In genomic region chrX:48452931-48453673, GRCm38 (mm10) we compare ENCODE assay signal across 8 mouse cellular contexts. TPM values are rescaled to one million over a fixed set of nuclear protein-coding genes. Genes with fewer than 3 reads are reported as not detected.
DNase-seq lines count a peak whose midpoint lies in the region; ATAC-seq and TF ChIP-seq lines count a peak whose summit lies in the region.

No protein-coding gene starts in this region.

- ATAC-seq in hindbrain, embryonic 15.5 days (ENCODE audit: low FRiP score, low read depth): no peak
- peak; percentile 28 for ATAC-seq in liver, postnatal 0 days
- no peak for ATAC-seq in megakaryocyte progenitor cell, adult 5-6 weeks (replicated peaks; ENCODE audit: poor library complexity)

- H3K36me3 ChIP-seq in thymus, adult 2 months (ENCODE audit: control insufficient read depth, insufficient read depth, low read length): no peaks in the 10 kb centered on the region
- no peaks in the 10 kb centered on the region for H3K36me3 ChIP-seq in hindbrain, embryonic 15.5 days
- no peaks in the 10 kb centered on the region for H3K36me3 ChIP-seq in liver, postnatal 0 days (replicated peaks; ENCODE audit: insufficient read depth, low read length)

- peak overlapping the region; percentile 63; the same call in 1 of the 2 replicates for H3K27ac ChIP-seq in thymus, adult 2 months (ENCODE audit: control insufficient read depth, insufficient read depth, low read length)
- H3K27ac ChIP-seq in embryonic fibroblast, embryonic 13.5 days (ENCODE audit: insufficient read depth, low read length): peak overlapping the region; percentile 75
- H3K27ac ChIP-seq in hindbrain, embryonic 15.5 days (replicated peaks): no peak overlapping the region
- peak overlapping the region; percentile 76 for H3K27ac ChIP-seq in liver, postnatal 0 days (ENCODE audit: low read depth)

- H3K4me2 ChIP-seq in hindbrain, embryonic 15.5 days: peak overlapping the region; percentile 52
- H3K4me2 ChIP-seq in liver, postnatal 0 days (ENCODE audit: low read depth, low read length): peak overlapping the region; percentile 71

- no peaks in the 10 kb centered on the region for H3K27me3 ChIP-seq in thymus, adult 2 months (ENCODE audit: control insufficient read depth, insufficient read depth, low read length)
- H3K27me3 ChIP-seq in hindbrain, embryonic 15.5 days: 0 out of 2 replicates have a peak, but pooled peaks cover 13% of the 10 kb centered on the region
- H3K27me3 ChIP-seq in liver, postnatal 0 days (ENCODE audit: insufficient read depth, low read length): peaks cover 4% of the 10 kb centered on the region; the same call in 1 of the 2 replicates

- no peak for TF ChIP-seq POLR2A in thymus, adult 2 months (IDR thresholded peaks at IDR 0.05; ENCODE audit: control insufficient read depth, extremely low read depth, insufficient read depth, low read length, poor library complexity)
- no peak for TF ChIP-seq POLR2A in embryonic fibroblast, embryonic 13.5 days (IDR thresholded peaks at IDR 0.05; ENCODE audit: low read depth, low read length)

- peaks cover 44% of the 10 kb centered on the region for H3K4me1 ChIP-seq in thymus, adult 2 months (replicated peaks; ENCODE audit: control insufficient read depth, insufficient read depth, low read length)
- peaks cover 9% of the 10 kb centered on the region; the same call in 1 of the 2 replicates for H3K4me1 ChIP-seq in embryonic fibroblast, embryonic 13.5 days (ENCODE audit: control insufficient read depth, insufficient read depth, low read length)
- no peaks in the 10 kb centered on the region; the same call in 1 of the 2 replicates for H3K4me1 ChIP-seq in hindbrain, embryonic 15.5 days (replicated peaks)
- no peaks in the 10 kb centered on the region; the same call in none of the 2 replicates for H3K4me1 ChIP-seq in liver, postnatal 0 days (ENCODE audit: insufficient read depth)

- TF ChIP-seq EP300 in liver, postnatal 0 days (IDR thresholded peaks at IDR 0.05; ENCODE audit: low read depth): no peak

- TF ChIP-seq CTCF in thymus, adult 2 months (IDR thresholded peaks at IDR 0.05; ENCODE audit: borderline replicate concordance, control insufficient read depth, extremely low read depth, insufficient read depth, low read length, poor library complexity): no peak
- TF ChIP-seq CTCF in embryonic fibroblast, embryonic 13.5 days (IDR thresholded peaks at IDR 0.05; ENCODE audit: borderline replicate concordance, insufficient read depth, low read length): no peak
- TF ChIP-seq CTCF in liver, postnatal 0 days (IDR thresholded peaks at IDR 0.05; ENCODE audit: low read depth): no peak

- under 1% methylated on average over 48 of the region's 71 CpGs for WGBS in thymus, adult 2 months
- WGBS in hindbrain, embryonic 15.5 days: 15% methylated on average over 47 of the region's 71 CpGs
- 20% methylated on average over 48 of the region's 71 CpGs for WGBS in liver, postnatal 0 days (ENCODE audit: insufficient replicate concordance)

- H3K9ac ChIP-seq in hindbrain, embryonic 15.5 days: no peak overlapping the region
- peak overlapping the region; percentile 73 for H3K9ac ChIP-seq in liver, postnatal 0 days (replicated peaks)

- peak overlapping the region; percentile 100 for H3K4me3 ChIP-seq in thymus, adult 2 months (ENCODE audit: control insufficient read depth, insufficient read depth, low read length)
- H3K4me3 ChIP-seq in embryonic fibroblast, embryonic 13.5 days (ENCODE audit: insufficient read depth, low read length): peak overlapping the region; percentile 81
- H3K4me3 ChIP-seq in hindbrain, embryonic 15.5 days: peak overlapping the region; percentile 35
- peak overlapping the region; percentile 64 for H3K4me3 ChIP-seq in liver, postnatal 0 days (ENCODE audit: low read depth, low read length)

- DNase-seq in thymus, adult 2 months: peak; percentile 32
- no peak for DNase-seq in thymus, postnatal 10 days (ENCODE audit: low spot score in 2 of 2)
- DNase-seq in liver, postnatal 0 days: peak; percentile 46
- DNase-seq in retina, embryonic 14.5 days (ENCODE audit: low spot score): peak; percentile 15
- no peak for DNase-seq in thymus, postnatal 25 days

- H3K9me3 ChIP-seq in hindbrain, embryonic 15.5 days: no peaks in the 10 kb centered on the region
- no peaks in the 10 kb centered on the region for H3K9me3 ChIP-seq in liver, postnatal 0 days (ENCODE audit: low read length)

RNA-seq across cellular contexts. Expression of gene Elf4, which starts 9.8 kb away (rescaled TPM):
- polyA plus RNA-seq in thymus, adult 2 months (2012; rRNA removed): 90.5 and 92.3 TPM in 2 replicates
- polyA plus RNA-seq in embryonic fibroblast, embryonic 13.5 days (2011; ENCODE audit: insufficient read length, low read depth, missing spikeins): 27.1 and 30.6 TPM in 2 replicates
- polyA plus RNA-seq in hindbrain, embryonic 15.5 days (2015; fragmentation: Nextera tagmentation; extraction: Ambion mirVana): 0.58 and 0.80 TPM in 2 replicates
- polyA plus RNA-seq in liver, postnatal 0 days (2015; fragmentation: Nextera tagmentation; extraction: Ambion mirVana): 1.3 and 1.5 TPM in 2 replicates
- 54.9 and 57.2 TPM in 2 replicates for total RNA-seq in megakaryocyte progenitor cell, adult 5-6 weeks (2015)
- 12.7 and 13.2 TPM in 2 replicates for total RNA-seq in megakaryocyte progenitor cell, adult 5-6 weeks (2017)

Comparison
In these comparisons a context has a peak if more than half of its experiments do, and no peak if none do; other contexts are left out.
1. DNase-seq: peak in thymus, adult 2 months (single experiment), liver, postnatal 0 days (single experiment) and retina, embryonic 14.5 days (single experiment); none in thymus, postnatal 10 days (0 of 2) and thymus, postnatal 25 days (single experiment).
2. H3K4me3 ChIP-seq: peak in every context shown above with its lines; median percentile 100 in thymus, adult 2 months; 81 in embryonic fibroblast, embryonic 13.5 days; 64 in liver, postnatal 0 days; 35 in hindbrain, embryonic 15.5 days.
3. RNA of gene Elf4, which starts 9.8 kb away (polyA plus RNA-seq): 90.5 to 92.3 TPM in thymus, adult 2 months and 27.1 to 30.6 TPM in embryonic fibroblast, embryonic 13.5 days; 1.3 to 1.5 TPM in liver, postnatal 0 days and 0.58 to 0.80 TPM in hindbrain, embryonic 15.5 days; every median in the first group is over 10 times any median in the second.